Mouse (Mus musculus) embryonic fibroblast, embryonic 13.5 days (primary cell): Measurements from ENCODE around the gene Pappa. TPM values are rescaled to one million over a fixed set of nuclear protein-coding genes. Genes with fewer than 3 reads are reported as not detected.

ENCODE experiments used
- H3K27ac ChIP-seq: 2 replicates; pipeline ENCODE4 v1.5.1; 2012; ENCODE audit warnings: low read length, control low read depth, inconsistent platforms; ENCODE audit not compliant: insufficient read depth
- H3K4me1 ChIP-seq: 2 replicates; pipeline ENCODE4 v1.6.1; 2011; ENCODE audit warnings: low read length; ENCODE audit not compliant: control insufficient read depth, insufficient read depth
- H3K4me3 ChIP-seq: 2 replicates; pipeline ENCODE4 v1.5.1; 2011; ENCODE audit warnings: mild to moderate bottlenecking, control low read depth, low read length; ENCODE audit not compliant: insufficient read depth
- CTCF ChIP-seq: IDR thresholded peaks from 2 replicates; pipeline ENCODE4 v1.5.1; 2011; ENCODE audit warnings: mild to moderate bottlenecking, control low read depth, low read length, moderate library complexity, borderline replicate concordance; ENCODE audit not compliant: insufficient read depth
- POLR2A ChIP-seq: IDR thresholded peaks from 2 replicates; pipeline ENCODE4 v1.6.1; 2011; ENCODE audit warnings: low read depth, mild to moderate bottlenecking, control low read depth, low read length, moderate library complexity
- polyA plus RNA-seq: library from polyadenylated mRNA; stranded (reverse); fragments of >200 nt; gene quantifications from 2 replicates; pipeline ENCODE4 v1.2.4, GENCODE M21; 2011; ENCODE audit warnings: low read depth; ENCODE audit not compliant: missing spikeins, insufficient read length

The Pappa gene
- polyA plus RNA-seq, 1 experiment: 59.8 TPM

GRCm38 (mm10) chr4:65126451-65127290, 2.7 kb downstream of the Pappa start:
- H3K4me1 ChIP-seq: 0 out of 2 replicates have a peak, but pooled peaks cover 2% of the 10 kb centered on the region
- H3K27ac ChIP-seq: peak overlapping the region; percentile 53
- H3K4me3 ChIP-seq: peak overlapping the region; percentile 67
- no peak for TF ChIP-seq POLR2A
- no peak for TF ChIP-seq CTCF

DNA sequence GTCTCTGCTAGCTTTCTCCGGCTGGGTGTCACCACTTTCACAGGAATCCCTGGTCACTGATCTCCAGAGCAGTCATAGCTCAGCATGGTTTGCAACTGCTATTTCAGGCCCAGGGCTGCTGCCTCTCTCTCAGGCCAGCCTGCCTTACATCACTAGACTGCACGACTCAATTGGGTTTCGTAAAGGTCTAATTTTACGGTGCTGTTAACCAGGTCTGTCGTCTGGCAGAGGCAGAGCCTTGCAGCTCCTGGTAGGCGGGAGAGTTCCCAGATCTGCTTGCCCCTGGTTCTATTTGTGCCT, 3.3 kb downstream of the Pappa start:
- no peak for TF ChIP-seq POLR2A
- TF ChIP-seq CTCF: no peak
- no peak overlapping the region for H3K27ac ChIP-seq
- H3K4me3 ChIP-seq: 0 out of 2 replicates have a peak overlapping the region, but pooled peaks have one; percentile 67
- H3K4me1 ChIP-seq: 0 out of 2 replicates have a peak, but pooled peaks cover 2% of the 10 kb centered on the region

DNA sequence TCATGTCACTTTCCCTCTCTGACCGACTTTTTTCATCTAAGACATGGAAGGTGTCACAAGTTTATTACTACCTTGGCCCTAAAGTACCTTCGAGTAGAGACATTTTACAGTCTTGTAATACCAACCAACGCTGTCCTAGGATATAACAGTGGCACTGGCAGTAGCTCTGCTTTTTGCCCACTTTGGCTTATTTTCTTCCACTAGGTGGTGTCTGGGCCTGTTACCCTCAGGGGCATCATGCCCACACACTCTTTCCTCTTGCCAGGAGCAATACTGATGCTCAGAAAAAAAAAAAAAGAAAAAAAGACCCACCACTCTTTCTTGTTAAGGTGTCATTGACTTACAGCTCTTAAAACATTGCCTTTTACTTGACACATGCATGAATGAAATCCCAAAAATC, 8.7 kb downstream of the Pappa start:
- Histone ChIP-seq H3K4me3 (no peak overlapping the region), H3K27ac (no peak overlapping the region), H3K4me1 (peaks cover 3% of the 10 kb centered on the region; the same call in 1 of the 2 replicates)
- TF ChIP-seq POLR2A (no peak), CTCF (no peak)

- TF ChIP-seq CTCF (no peak), POLR2A (no peak)
- Histone ChIP-seq H3K27ac (no peak overlapping the region), H3K4me3 (no peak overlapping the region), H3K4me1 (peaks cover 3% of the 10 kb centered on the region; the same call in 1 of the 2 replicates)
These were observed 10.4 kb downstream of the Pappa start for GRCm38 (mm10) chr4:65134358-65134757.

- Histone ChIP-seq H3K4me3 (no peak overlapping the region), H3K4me1 (peaks cover 3% of the 10 kb centered on the region; the same call in 1 of the 2 replicates), H3K27ac (no peak overlapping the region)
- TF ChIP-seq POLR2A: no peak
- TF ChIP-seq CTCF: no peak
These were observed 11.1 kb downstream of the Pappa start for GRCm38 (mm10) chr4:65135109-65135508.

- H3K27ac ChIP-seq: no peak overlapping the region
- H3K4me3 ChIP-seq: no peak overlapping the region
- H3K4me1 ChIP-seq: peaks cover 3% of the 10 kb centered on the region; the same call in 1 of the 2 replicates
- no peak for TF ChIP-seq POLR2A
- TF ChIP-seq CTCF: no peak
These were observed 12.6 kb downstream of the Pappa start for GRCm38 (mm10) chr4:65136541-65136940.

DNA sequence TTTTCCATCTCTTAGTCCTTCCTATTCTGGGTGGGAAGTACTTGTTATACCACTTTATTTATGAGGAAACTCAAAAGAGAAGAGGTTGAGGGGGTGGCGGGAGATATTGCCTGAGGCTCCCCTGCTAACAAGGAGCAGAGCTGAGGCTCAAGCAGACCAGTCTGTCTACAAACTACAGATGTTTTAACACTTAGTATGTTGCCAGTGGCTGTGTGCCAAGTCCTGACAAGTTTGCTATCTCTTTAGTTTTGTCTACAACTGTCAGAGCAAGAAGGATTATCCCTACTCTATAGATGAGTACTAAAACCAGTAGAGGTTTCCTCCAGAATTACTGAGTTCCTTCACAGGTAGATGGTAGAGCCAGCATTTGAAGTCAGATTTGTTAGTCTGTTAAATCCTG, 23.0 kb downstream of the Pappa start:
- H3K4me3 ChIP-seq: no peak overlapping the region
- H3K27ac ChIP-seq: no peak overlapping the region
- no peaks in the 10 kb centered on the region for H3K4me1 ChIP-seq
- TF ChIP-seq POLR2A (no peak), CTCF (no peak)

- Histone ChIP-seq H3K4me1 (no peaks in the 10 kb centered on the region; the same call in 1 of the 2 replicates), H3K27ac (no peak overlapping the region), H3K4me3 (no peak overlapping the region)
- no peak for TF ChIP-seq CTCF
These were observed 29.6 kb downstream of the Pappa start for GRCm38 (mm10) chr4:65153601-65154000.

GRCm38 (mm10) chr4:65156231-65156630, 32.3 kb downstream of the Pappa start:
- TF ChIP-seq CTCF: no peak
- no peak for TF ChIP-seq POLR2A
- H3K4me3 ChIP-seq: no peak overlapping the region

DNA sequence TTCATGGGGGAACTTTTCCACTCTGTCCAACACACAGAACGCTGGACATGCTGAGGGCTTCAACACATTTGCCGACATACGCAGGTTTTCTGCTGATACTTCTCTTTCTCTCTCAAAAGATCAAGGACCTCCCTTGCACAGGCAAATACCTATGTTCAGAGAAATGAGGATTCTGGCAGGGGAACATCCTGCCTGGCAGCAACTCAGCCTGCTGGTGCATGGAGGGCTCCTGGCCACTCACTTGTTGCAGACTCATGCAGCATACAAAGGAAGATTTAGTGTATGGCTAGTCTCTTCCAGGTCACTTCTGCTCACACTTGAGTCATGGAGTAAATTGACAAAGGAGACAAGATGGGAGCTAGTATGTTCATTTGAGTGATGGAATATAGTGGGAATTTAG, 34.7 kb downstream of the Pappa start:
- no peak overlapping the region for H3K27ac ChIP-seq
- TF ChIP-seq CTCF: no peak
- H3K4me3 ChIP-seq: no peak overlapping the region
- peaks cover 5% of the 10 kb centered on the region; the same call in 1 of the 2 replicates for H3K4me1 ChIP-seq

More at GRCm38 (mm10) chr4:65156231-65156630, 32.3 kb downstream of the Pappa start:
- H3K4me1 ChIP-seq: peaks cover 3% of the 10 kb centered on the region; the same call in 1 of the 2 replicates
- H3K27ac ChIP-seq: no peak overlapping the region
